In genomic region chr4:135203806-135204560, GRCm38 (mm10) we compare ENCODE assay signal across 8 mouse cellular contexts.
A peak's percentile ranks its signal among the peaks of the same experiment; 100 is the strongest.
DNase-seq lines count a peak whose midpoint lies in the region; ATAC-seq lines count a peak whose summit lies in the region.

No protein-coding gene starts in this region.

- H3K9me3 ChIP-seq in heart, embryonic 15.5 days (replicated peaks) = no peaks in the 10 kb centered on the region
- H3K9me3 ChIP-seq in hindbrain, embryonic 15.5 days = no peaks in the 10 kb centered on the region
- no peaks in the 10 kb centered on the region for H3K9me3 ChIP-seq in midbrain, embryonic 15.5 days

- H3K4me2 ChIP-seq in heart, embryonic 15.5 days = peak overlapping the region; percentile 75
- H3K4me2 ChIP-seq in hindbrain, embryonic 15.5 days = peak overlapping the region; percentile 52
- peak overlapping the region; percentile 39 for H3K4me2 ChIP-seq in midbrain, embryonic 15.5 days

- H3K4me1 ChIP-seq in heart, embryonic 15.5 days (replicated peaks) = peaks cover 22% of the 10 kb centered on the region
- peaks cover 22% of the 10 kb centered on the region for H3K4me1 ChIP-seq in hindbrain, embryonic 15.5 days (replicated peaks)
- peaks cover 13% of the 10 kb centered on the region; the same call in 1 of the 2 replicates for H3K4me1 ChIP-seq in midbrain, embryonic 15.5 days

- ATAC-seq in heart, embryonic 15.5 days (replicated peaks; ENCODE audit: insufficient number of reproducible peaks, insufficient read depth, low FRiP score, low read depth) = no peak
- no peak for ATAC-seq in hindbrain, embryonic 15.5 days (ENCODE audit: low FRiP score, low read depth)
- ATAC-seq in midbrain, embryonic 15.5 days (replicated peaks) = no peak

- no peaks in the 10 kb centered on the region for H3K36me3 ChIP-seq in heart, embryonic 15.5 days
- no peaks in the 10 kb centered on the region for H3K36me3 ChIP-seq in hindbrain, embryonic 15.5 days
- H3K36me3 ChIP-seq in midbrain, embryonic 15.5 days (replicated peaks) = no peaks in the 10 kb centered on the region

- H3K9ac ChIP-seq in heart, embryonic 15.5 days = peak overlapping the region; percentile 23; the same call in 1 of the 2 replicates
- H3K9ac ChIP-seq in hindbrain, embryonic 15.5 days = no peak overlapping the region
- H3K9ac ChIP-seq in midbrain, embryonic 15.5 days = no peak overlapping the region

- H3K4me3 ChIP-seq in heart, embryonic 15.5 days = peak overlapping the region; percentile 47
- peak overlapping the region; percentile 20; the same call in 1 of the 2 replicates for H3K4me3 ChIP-seq in hindbrain, embryonic 15.5 days
- H3K4me3 ChIP-seq in midbrain, embryonic 15.5 days = peak overlapping the region; percentile 24

- H3K27me3 ChIP-seq in heart, embryonic 15.5 days = peaks cover 34% of the 10 kb centered on the region
- peaks cover 37% of the 10 kb centered on the region for H3K27me3 ChIP-seq in hindbrain, embryonic 15.5 days
- peaks cover 27% of the 10 kb centered on the region for H3K27me3 ChIP-seq in midbrain, embryonic 15.5 days (replicated peaks)

- DNase-seq in heart, postnatal 4 days = no peak
- peak; percentile 31 to 56 for DNase-seq in adrenal gland, postnatal 36 days
- DNase-seq in adipocyte (ENCODE audit: low spot score) = no peak
- DNase-seq in layer of hippocampus, postnatal 14 days (ENCODE audit: low spot score in 2 of 2) = no peak
- DNase-seq in testis, postnatal 10 days (ENCODE audit: low spot score) = no peak

- H3K27ac ChIP-seq in heart, embryonic 15.5 days = no peak overlapping the region; the same call in 1 of the 2 replicates
- no peak overlapping the region for H3K27ac ChIP-seq in hindbrain, embryonic 15.5 days (replicated peaks)
- H3K27ac ChIP-seq in midbrain, embryonic 15.5 days = no peak overlapping the region

- 22% methylated on average over 17 of the region's 17 CpGs for WGBS in heart, embryonic 15.5 days
- 16% methylated on average over 17 of the region's 17 CpGs for WGBS in hindbrain, embryonic 15.5 days
- 24% methylated on average over 17 of the region's 17 CpGs for whole genome bisulfite sequencing in midbrain, embryonic 15.5 days

Comparison
In these comparisons a context has a peak if more than half of its experiments do, and no peak if none do; other contexts are left out.
1. DNase-seq: peak in adrenal gland, postnatal 36 days (2 of 2); none in heart, postnatal 4 days (single experiment), adipocyte (single experiment), layer of hippocampus, postnatal 14 days (0 of 2) and testis, postnatal 10 days (single experiment).
2. Peak in every context shown above with its lines, with median percentiles within 50 percentile points of each other: H3K4me2 ChIP-seq and H3K4me3 ChIP-seq.